Mouse (Mus musculus) megakaryocyte, embryonic 14.5 days (primary cell): Measurements from ENCODE around the gene Ankrd13b.

Experiments
- FLI1 ChIP-seq: IDR thresholded peaks from 2 replicates; pipeline ENCODE4 v1.6.1; 2012; ENCODE audit warnings: low read length, inconsistent platforms, mixed read lengths
- GATA1 ChIP-seq: IDR thresholded peaks from 3 replicates; pipeline ENCODE4 v1.6.1; 2012; ENCODE audit warnings: mixed read lengths, low read length, inconsistent platforms, borderline replicate concordance

DNA sequence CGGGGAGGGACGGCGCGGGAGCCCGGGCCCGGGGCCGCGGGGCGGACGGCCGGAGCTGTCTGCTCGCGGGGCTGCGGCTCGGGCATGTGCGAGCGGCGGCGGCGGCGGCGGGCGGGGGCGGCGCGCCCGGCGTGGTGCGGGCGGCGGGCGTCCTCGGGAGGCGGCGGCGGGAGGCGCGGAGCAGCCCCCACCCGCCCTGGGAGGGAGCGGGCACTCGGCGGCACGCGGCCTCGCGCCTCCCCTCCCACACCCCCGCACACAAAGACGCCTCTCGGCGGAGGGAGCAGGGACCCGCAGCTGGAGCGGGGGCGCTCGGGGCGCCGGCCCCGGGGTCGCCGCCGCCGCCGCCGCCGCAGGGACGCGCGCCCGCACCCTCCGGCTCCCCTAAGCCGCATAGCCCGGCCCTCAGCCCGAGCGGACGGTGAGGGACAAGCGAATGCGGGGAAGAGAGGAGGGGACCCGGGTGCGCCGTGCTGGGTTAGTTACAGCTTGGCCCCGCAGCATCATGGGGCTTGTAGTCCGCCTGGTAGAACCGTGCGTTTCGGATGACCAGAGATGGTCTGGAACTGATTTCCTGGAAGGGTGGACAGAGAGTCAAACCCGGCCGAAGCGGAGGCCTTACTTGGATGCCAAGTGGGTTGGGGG lies at the start of gene Ankrd13b:
- TF ChIP-seq GATA1: no peak
- TF ChIP-seq FLI1: no peak
